ENCODE assay signal across 13 mouse cellular contexts in genomic region chr9:96887492-96887891, GRCm38 (mm10). TPM values are rescaled to one million over a fixed set of nuclear protein-coding genes. Genes with fewer than 3 reads are reported as not detected.
DNase-seq lines count a peak whose midpoint lies in the region; ATAC-seq and TF ChIP-seq lines count a peak whose summit lies in the region.
"Had no signal": no experiment of that assay in that cellular context is flagged by ENCODE, and none has a peak within 500 bp of the region (broad histone marks: within the 10 kb centered on the region; RNA-seq: fewer than 3 reads in every experiment).

No protein-coding gene starts in this region.

- DNase-seq in heart, adult 18-20 months = no peak
- DNase-seq in embryonic facial prominence, embryonic 14.5 days (ENCODE audit: low spot score) = no peak
- no peak for DNase-seq in midbrain, embryonic 14.5 days
- no peak for DNase-seq in adrenal gland, postnatal 25 days
- no peak for DNase-seq in kidney, adult 2 months
- DNase-seq in thymus, postnatal 0 days (ENCODE audit: low spot score) = no peak
- DNase-seq: gastrocnemius, postnatal 14 days; kidney, adult 9 months; layer of hippocampus, postnatal 36 days; right cerebral cortex, postnatal 4 days; thymus, postnatal 4 days had no signal

- H3K9me3 ChIP-seq in heart, embryonic 16.5 days (replicated peaks; ENCODE audit: control insufficient read depth, low read length) = no peaks in the 10 kb centered on the region
- no peaks in the 10 kb centered on the region for H3K9me3 ChIP-seq in embryonic facial prominence, embryonic 14.5 days (ENCODE audit: control insufficient read depth, low read length)
- no peaks in the 10 kb centered on the region for H3K9me3 ChIP-seq in hindbrain, embryonic 12.5 days (replicated peaks)
- no peaks in the 10 kb centered on the region for H3K9me3 ChIP-seq in midbrain, embryonic 14.5 days (ENCODE audit: control insufficient read depth, low read length)

- no peak overlapping the region for H3K27ac ChIP-seq in heart, embryonic 16.5 days (ENCODE audit: low read length)
- H3K27ac ChIP-seq in embryonic facial prominence, embryonic 14.5 days (replicated peaks; ENCODE audit: low read depth, low read length) = no peak overlapping the region
- H3K27ac ChIP-seq in hindbrain, embryonic 12.5 days = no peak overlapping the region
- H3K27ac ChIP-seq in midbrain, embryonic 14.5 days (replicated peaks; ENCODE audit: low read depth, low read length) = peak overlapping the region; percentile 45; the same call in 1 of the 2 replicates
- no peak overlapping the region for H3K27ac ChIP-seq in kidney, adult 2 months (ENCODE audit: insufficient read depth, low read depth, low read length)

- peaks cover 47% of the 10 kb centered on the region for H3K4me1 ChIP-seq in heart, embryonic 16.5 days (ENCODE audit: control insufficient read depth, insufficient read depth, low read length)
- H3K4me1 ChIP-seq in embryonic facial prominence, embryonic 14.5 days (ENCODE audit: control insufficient read depth, insufficient read depth, low read length) = peaks cover 9% of the 10 kb centered on the region; the same call in 1 of the 2 replicates
- peaks cover 77% of the 10 kb centered on the region for H3K4me1 ChIP-seq in hindbrain, embryonic 12.5 days
- H3K4me1 ChIP-seq in midbrain, embryonic 14.5 days (ENCODE audit: control insufficient read depth, insufficient read depth, low read length) = peaks cover 71% of the 10 kb centered on the region
- peaks cover 3% of the 10 kb centered on the region; the same call in 1 of the 2 replicates for H3K4me1 ChIP-seq in kidney, adult 2 months (ENCODE audit: control insufficient read depth, insufficient read depth, low read length)

- peak overlapping the region; percentile 81 for H3K9ac ChIP-seq in heart, embryonic 16.5 days (ENCODE audit: low read length)
- no peak overlapping the region for H3K9ac ChIP-seq in embryonic facial prominence, embryonic 14.5 days (ENCODE audit: low read depth, low read length)
- H3K9ac ChIP-seq in hindbrain, embryonic 12.5 days = no peak overlapping the region
- peak overlapping the region; percentile 80; the same call in 1 of the 2 replicates for H3K9ac ChIP-seq in midbrain, embryonic 14.5 days (replicated peaks; ENCODE audit: low read length)

- H3K4me3 ChIP-seq in heart, embryonic 16.5 days (ENCODE audit: low read length) = no peak overlapping the region
- H3K4me3 ChIP-seq in embryonic facial prominence, embryonic 14.5 days (ENCODE audit: low read depth, low read length) = no peak overlapping the region
- H3K4me3 ChIP-seq in hindbrain, embryonic 12.5 days = peak overlapping the region; percentile 54
- H3K4me3 ChIP-seq in midbrain, embryonic 14.5 days (replicated peaks; ENCODE audit: low read depth, low read length) = peak overlapping the region; percentile 67
- no peak overlapping the region for H3K4me3 ChIP-seq in kidney, adult 2 months (ENCODE audit: insufficient read depth, low read depth, low read length)

- H3K27me3 ChIP-seq in heart, embryonic 16.5 days (ENCODE audit: control insufficient read depth, insufficient read depth, low read length) = no peaks in the 10 kb centered on the region
- no peaks in the 10 kb centered on the region for H3K27me3 ChIP-seq in embryonic facial prominence, embryonic 14.5 days (replicated peaks; ENCODE audit: control insufficient read depth, insufficient read depth, low read length)
- H3K27me3 ChIP-seq in hindbrain, embryonic 12.5 days = 0 out of 2 replicates have a peak, but pooled peaks cover 4% of the 10 kb centered on the region
- no peaks in the 10 kb centered on the region for H3K27me3 ChIP-seq in midbrain, embryonic 14.5 days (ENCODE audit: control insufficient read depth, insufficient read depth, low read length)
- no peaks in the 10 kb centered on the region for H3K27me3 ChIP-seq in kidney, adult 2 months (replicated peaks; ENCODE audit: control insufficient read depth, insufficient read depth, low read length)

- H3K4me2 ChIP-seq in heart, embryonic 16.5 days (ENCODE audit: low read depth, low read length) = peak overlapping the region; percentile 86
- H3K4me2 ChIP-seq in embryonic facial prominence, embryonic 14.5 days (ENCODE audit: low read depth, low read length) = peak overlapping the region; percentile 95
- peak overlapping the region; percentile 91 for H3K4me2 ChIP-seq in hindbrain, embryonic 12.5 days (replicated peaks)
- peak overlapping the region; percentile 88 for H3K4me2 ChIP-seq in midbrain, embryonic 14.5 days (ENCODE audit: low read length)

- no peaks in the 10 kb centered on the region for H3K36me3 ChIP-seq in heart, embryonic 16.5 days (ENCODE audit: control insufficient read depth, insufficient read depth)
- no peaks in the 10 kb centered on the region for H3K36me3 ChIP-seq in embryonic facial prominence, embryonic 14.5 days (ENCODE audit: control insufficient read depth, insufficient read depth, low read length)
- no peaks in the 10 kb centered on the region for H3K36me3 ChIP-seq in hindbrain, embryonic 12.5 days
- no peaks in the 10 kb centered on the region for H3K36me3 ChIP-seq in midbrain, embryonic 14.5 days (ENCODE audit: control insufficient read depth, insufficient read depth, low read length)
- no peaks in the 10 kb centered on the region for H3K36me3 ChIP-seq in kidney, adult 2 months (ENCODE audit: control insufficient read depth, insufficient read depth, low read length)

- no peak for ATAC-seq in heart, embryonic 16.5 days (replicated peaks; ENCODE audit: extremely low read depth, insufficient read depth, low FRiP score)
- no peak for ATAC-seq in embryonic facial prominence, embryonic 14.5 days (ENCODE audit: low read depth)
- ATAC-seq in hindbrain, embryonic 12.5 days (ENCODE audit: low FRiP score) = no peak
- ATAC-seq in midbrain, embryonic 14.5 days (ENCODE audit: low FRiP score, low TSS enrichment) = no peak

- no peak for TF ChIP-seq POLR2A in kidney, adult 2 months (IDR thresholded peaks at IDR 0.05; ENCODE audit: low read depth, low read length)

- no peak for TF ChIP-seq CTCF in kidney, adult 2 months (conservative IDR thresholded peaks at IDR 0.05; ENCODE audit: insufficient read depth, insufficient read length, low read depth, low read length)

RNA-seq across cellular contexts. Expression of gene Pxylp1, which starts 5.0 kb away (rescaled TPM):
- polyA plus RNA-seq in heart, embryonic 16.5 days (2015; fragmentation: Nextera tagmentation; extraction: Ambion mirVana) = 25.8 and 26.0 TPM in 2 replicates
- 10 to 100 TPM; 11.7 to 15.8 TPM for total RNA-seq in heart, adult 18-20 months (2021)
- polyA plus RNA-seq in embryonic facial prominence, embryonic 14.5 days (2014; fragmentation: Nextera tagmentation; extraction: Ambion mirVana) = 31.4 and 34.7 TPM in 2 replicates
- polyA plus RNA-seq in hindbrain, embryonic 12.5 days (2016; fragmentation: Nextera tagmentation; extraction: Ambion mirVana) = 56.9 and 59.9 TPM in 2 replicates
- polyA plus RNA-seq in midbrain, embryonic 14.5 days (2014; fragmentation: Nextera tagmentation; extraction: Ambion mirVana) = 52.7 and 66.1 TPM in 2 replicates
- 7.8 and 13.1 TPM in 2 replicates for total RNA-seq in adrenal gland, postnatal 25 days (2021)
- 7.6 and 10.7 TPM in 2 replicates for polyA plus RNA-seq in kidney, adult 2 months (2012; rRNA removed)
- 5.2 and 7.5 TPM in 2 replicates for polyA plus RNA-seq in thymus, postnatal 0 days (2015; fragmentation: Nextera tagmentation; extraction: Ambion mirVana)

Comparison
In these comparisons a context has a peak if more than half of its experiments do, and no peak if none do; other contexts are left out.
1. H3K4me3 ChIP-seq: peak in hindbrain, embryonic 12.5 days (single experiment) and midbrain, embryonic 14.5 days (single experiment); none in heart, embryonic 16.5 days (single experiment), embryonic facial prominence, embryonic 14.5 days (single experiment) and kidney, adult 2 months (single experiment).
2. H3K9ac ChIP-seq: peak in heart, embryonic 16.5 days (single experiment) and midbrain, embryonic 14.5 days (single experiment); none in embryonic facial prominence, embryonic 14.5 days (single experiment) and hindbrain, embryonic 12.5 days (single experiment).
3. Peak in every context shown above with its lines, with median percentiles within 50 percentile points of each other: H3K4me2 ChIP-seq.